Mouse (Mus musculus) forebrain, embryonic 10.5 days (tissue): ENCODE results near the gene Mreg. TPM values are rescaled to one million over a fixed set of nuclear protein-coding genes. Genes with fewer than 3 reads are reported as not detected.

Experiments
- DNase-seq: peaks from one replicate; pipeline ENCODE4 v3.0.0-alpha.2; 2017; ENCODE audit warnings: low spot score; ENCODE audit errors: extremely low spot score
- H3K27ac ChIP-seq: fragments of 300-500 bp; sonication (generic); 2 replicates; pipeline ENCODE4 v1.5.1; 2016; ENCODE audit warnings: mild to moderate bottlenecking
- H3K27me3 ChIP-seq: fragments of 300-500 bp; sonication (generic); 2 replicates; pipeline ENCODE4 v1.6.1; 2016; ENCODE audit warnings: mild to moderate bottlenecking; ENCODE audit not compliant: poor library complexity, severe bottlenecking
- H3K36me3 ChIP-seq: fragments of 300-500 bp; sonication (generic); replicated peaks from 2 replicates; pipeline ENCODE4 v1.6.1; 2016; ENCODE audit warnings: mild to moderate bottlenecking, moderate library complexity
- H3K4me1 ChIP-seq: fragments of 300-500 bp; sonication (generic); 2 replicates; pipeline ENCODE4 v1.6.1; 2016
- H3K4me3 ChIP-seq: fragments of 300-500 bp; sonication (generic); 2 replicates; pipeline ENCODE4 v1.5.1; 2016; ENCODE audit warnings: mild to moderate bottlenecking, moderate library complexity
- H3K9me3 ChIP-seq: fragments of 300-500 bp; sonication (generic); 2 replicates; pipeline ENCODE4 v1.6.1; 2016; ENCODE audit warnings: mild to moderate bottlenecking, moderate library complexity
- WGBS: fragments of 180-500 bp; shearing (Covaris S2); methylation state at CpG from one replicate; pipeline ENCODE4 v1.1.7; 2016; 5-methylcytosine and 5-hydroxymethylcytosine counted together
- polyA plus RNA-seq: library from polyadenylated mRNA; unstranded; fragments of >200 nt; fragmentation: Nextera tagmentation; extraction: Ambion mirVana; gene quantifications from 2 replicates; pipeline ENCODE4 v1.2.1, GENCODE M21; 2016

The Mreg gene
- polyA plus RNA-seq, 1 experiment from 2014 or later, result 4.1 TPM

DNA sequence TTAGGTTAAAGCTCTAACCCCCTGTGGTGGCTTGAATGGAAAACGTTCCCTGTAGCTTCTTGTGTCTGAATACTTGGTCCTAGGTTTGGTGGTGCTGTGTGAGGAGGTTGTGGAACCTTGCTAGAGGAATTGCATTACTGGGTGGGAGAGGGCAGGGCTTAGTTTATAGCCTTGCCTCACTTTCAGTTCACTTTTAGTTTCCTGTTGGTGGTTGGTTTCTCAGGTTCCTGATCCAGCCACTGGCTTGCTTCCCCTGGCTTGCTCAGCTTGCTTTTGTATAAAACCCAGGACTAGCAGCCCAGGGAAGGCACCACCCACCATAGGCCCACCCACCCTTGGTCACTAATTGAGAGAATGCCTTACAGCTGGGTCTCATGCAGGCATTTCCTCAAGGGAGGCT lies 77.6 kb downstream of the Mreg start:
- Histone ChIP-seq H3K27ac (no peak overlapping the region), H3K9me3 (peaks cover 12% of the 10 kb centered on the region), H3K36me3 (no peaks in the 10 kb centered on the region), H3K27me3 (no peaks in the 10 kb centered on the region), H3K4me1 (no peaks in the 10 kb centered on the region), H3K4me3 (no peak overlapping the region)
- no peak for DNase-seq
- 56% methylated on average over 1 of the region's 1 CpGs for WGBS

DNA sequence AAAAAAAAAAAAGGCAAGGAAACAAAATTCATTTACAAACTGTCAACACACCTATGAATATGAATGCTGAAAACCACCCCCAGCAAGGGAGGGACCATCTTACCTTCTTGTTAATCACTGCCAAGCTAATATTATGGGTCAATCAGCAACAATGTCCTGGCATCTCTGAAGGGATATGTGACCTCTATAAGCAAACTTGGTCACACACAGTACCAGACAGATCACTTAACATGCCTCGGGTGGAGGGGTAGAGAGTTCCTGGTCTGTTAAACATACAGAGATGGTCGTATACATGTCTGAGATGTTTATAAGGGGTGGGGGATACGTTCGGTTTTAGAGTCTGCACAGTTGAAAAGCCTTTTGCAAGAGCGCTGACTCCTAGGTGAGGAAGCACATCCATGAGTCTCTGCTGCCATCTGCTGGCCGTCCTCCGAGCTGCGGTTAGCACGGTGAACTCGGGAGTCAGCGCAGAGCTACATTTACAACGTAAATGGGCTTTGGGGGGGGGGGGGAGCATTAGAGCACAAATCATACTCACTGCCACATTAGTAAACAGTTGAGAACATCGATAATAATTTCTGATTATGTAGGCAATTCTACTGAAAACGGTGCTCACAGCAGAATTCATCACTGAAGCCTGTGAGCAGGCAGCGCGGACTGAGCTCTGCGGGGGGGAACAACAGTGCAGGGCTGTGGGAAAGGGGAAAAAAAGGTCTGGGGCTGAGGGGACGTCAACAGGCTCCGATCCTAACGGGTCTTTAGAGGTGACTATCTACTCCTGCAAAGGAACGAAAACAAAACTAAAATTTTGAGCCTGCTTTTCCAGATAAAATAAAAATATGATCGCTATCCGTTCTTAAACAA lies 88.4 kb downstream of the Mreg start:
- H3K27me3 ChIP-seq, result no peaks in the 10 kb centered on the region
- H3K36me3 ChIP-seq, result no peaks in the 10 kb centered on the region
- H3K4me1 ChIP-seq, result no peaks in the 10 kb centered on the region
- peak; percentile 87 for DNase-seq
- no peaks in the 10 kb centered on the region for H3K9me3 ChIP-seq
- no peak overlapping the region for H3K27ac ChIP-seq
- H3K4me3 ChIP-seq, result no peak overlapping the region
- WGBS, result 34% methylated on average over 23 of the region's 23 CpGs

- no peak overlapping the region for H3K4me3 ChIP-seq
- H3K9me3 ChIP-seq, result no peaks in the 10 kb centered on the region
- no peak overlapping the region for H3K27ac ChIP-seq
- H3K27me3 ChIP-seq, result no peaks in the 10 kb centered on the region
- H3K36me3 ChIP-seq, result no peaks in the 10 kb centered on the region
- 88% methylated on average over 17 of the region's 17 CpGs for WGBS
- DNase-seq, result no peak
- H3K4me1 ChIP-seq, result no peaks in the 10 kb centered on the region
These were observed 90.4 kb downstream of the Mreg start for GRCm38 (mm10) chr1:72121608-72122185.

DNA sequence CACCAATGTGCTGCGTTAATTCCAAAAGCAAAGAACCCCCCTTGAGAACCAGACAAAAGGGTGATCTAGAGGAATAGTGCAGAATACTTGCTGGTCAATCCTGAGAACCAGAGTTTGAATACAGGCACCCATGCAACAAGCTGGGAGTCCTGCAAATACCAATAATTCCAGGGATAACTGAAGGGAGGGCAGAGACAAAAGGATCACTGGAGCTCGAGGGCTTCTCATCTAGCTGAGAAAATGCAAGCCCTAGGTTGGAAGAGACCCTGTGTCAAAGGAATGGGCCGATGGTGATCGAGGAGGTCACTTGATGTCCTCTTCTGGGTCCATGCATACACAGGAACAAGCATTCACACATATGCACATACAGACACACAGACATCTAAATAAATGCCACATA lies 92.1 kb downstream of the Mreg start:
- no peaks in the 10 kb centered on the region for H3K9me3 ChIP-seq
- WGBS, result 73% methylated on average over 4 of the region's 4 CpGs

GRCm38 (mm10) chr1:72114206-72114605 lies 97.9 kb downstream of the Mreg start:
- H3K27me3 ChIP-seq, result no peaks in the 10 kb centered on the region
- WGBS, result 89% methylated on average over 5 of the region's 5 CpGs
- DNase-seq, result no peak
- no peaks in the 10 kb centered on the region for H3K4me1 ChIP-seq
- no peaks in the 10 kb centered on the region for H3K9me3 ChIP-seq
- no peak overlapping the region for H3K27ac ChIP-seq
- no peaks in the 10 kb centered on the region for H3K36me3 ChIP-seq
- H3K4me3 ChIP-seq, result no peak overlapping the region

More for the DNA sequence above, 92.1 kb downstream of the Mreg start:
- H3K4me1 ChIP-seq, result no peaks in the 10 kb centered on the region
- no peak for DNase-seq
- no peaks in the 10 kb centered on the region for H3K27me3 ChIP-seq
- H3K4me3 ChIP-seq, result no peak overlapping the region
- H3K27ac ChIP-seq, result no peak overlapping the region
- no peaks in the 10 kb centered on the region for H3K36me3 ChIP-seq

Other genes with a start within 250 kb of the Mreg start
- gene Pecr, start 72.0 kb upstream of the Mreg start, polyA plus RNA-seq, result 22.5 and 23.5 TPM in 2 replicates
- 3.1 and 3.3 TPM in 2 replicates for gene Tmem169, start 72.1 kb upstream of the Mreg start, polyA plus RNA-seq
- 49.1 and 52.2 TPM in 2 replicates for gene Xrcc5, start 95.1 kb upstream of the Mreg start, polyA plus RNA-seq